Mouse (Mus musculus) ES-Bruce4 (cell line): Measurements from ENCODE around the gene Cd82.

Experiments
- CTCF ChIP-seq: IDR thresholded peaks from one replicate; pipeline ENCODE4 v1.8.1; 2011; ENCODE audit warnings: low read depth, low read length
- EP300 ChIP-seq: IDR thresholded peaks from 2 replicates; pipeline ENCODE4 v1.6.1; 2011; ENCODE audit warnings: low read depth, low read length; ENCODE audit not compliant: insufficient read depth
- POLR2A ChIP-seq: IDR thresholded peaks from one replicate; pipeline ENCODE4 v1.8.1; 2011; ENCODE audit warnings: low read length; ENCODE audit not compliant: insufficient read depth

DNA sequence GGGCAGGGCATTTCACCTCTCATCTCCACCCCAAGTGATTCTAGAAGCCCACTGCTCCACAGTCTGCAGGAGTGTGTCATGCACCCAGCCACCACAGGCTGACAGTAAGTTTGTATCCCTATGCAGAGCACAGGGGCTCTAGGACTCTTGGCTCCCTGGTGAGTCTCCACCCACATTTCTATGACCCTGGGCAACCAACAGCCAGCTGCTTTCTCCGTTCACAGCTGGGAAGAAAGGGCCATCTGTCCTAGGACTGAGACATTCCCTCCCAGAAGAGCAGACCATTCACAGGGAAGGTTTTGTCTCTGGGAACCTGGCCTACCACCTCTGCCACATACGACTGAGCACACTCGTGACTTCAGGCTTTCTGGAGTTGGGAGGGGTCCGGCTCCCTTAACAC, 37.1 kb downstream of the Cd82 start:
- TF ChIP-seq EP300: no peak
- TF ChIP-seq CTCF: no peak
- no peak for TF ChIP-seq POLR2A
